Mouse (Mus musculus) spleen, postnatal 36 days (tissue): ENCODE results near the gene Rps2.
A peak's percentile ranks its signal among the peaks of the same experiment; 100 is the strongest.
"Not testable (repeated sequence)": the region's sequence is repeated elsewhere in the genome, so short reads cannot be mapped to it uniquely, and the experiment has no call there.

Source experiments
- DNase-seq, 2 experiments: peaks; one replicate each; pipeline ENCODE4 v3.0.0; 2022; ENCODE audit warnings: low spot score in 2 of 2, mixed read lengths in 1 of 2

Gene Rps2

DNA sequence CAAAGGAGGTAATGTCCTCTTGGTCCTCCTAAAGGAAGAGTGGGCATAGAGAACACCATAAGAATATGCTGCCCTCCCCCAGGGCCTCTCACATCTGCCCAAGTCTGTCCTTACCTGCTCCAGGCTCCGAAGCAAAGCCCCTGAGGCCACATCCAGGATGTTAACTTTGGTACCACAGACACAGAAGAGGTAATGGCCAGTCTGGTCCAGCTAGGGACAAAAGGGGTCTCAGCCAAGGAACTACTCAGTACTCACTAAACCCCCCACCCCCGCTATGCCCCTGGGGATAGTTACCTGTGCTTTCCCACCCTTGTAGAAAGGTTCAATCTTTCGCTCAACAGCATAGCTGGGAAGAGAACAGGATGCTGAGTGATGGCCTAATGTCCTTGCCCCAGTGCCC lies 12.1 kb upstream of the Rps2 start:
- no peak for DNase-seq

- peak; percentile 86 to 88 for DNase-seq
Measured at GRCm38 (mm10) chr17:24706982-24707800, 10.7 kb upstream of the Rps2 start, which contains the start of gene Tbl3. Gene Tbl3, minus strand, starts transcription at chr17:24707660.

GRCm38 (mm10) chr17:24707801-24708425 lies 10.0 kb upstream of the Rps2 start:
- DNase-seq: no peak

DNA sequence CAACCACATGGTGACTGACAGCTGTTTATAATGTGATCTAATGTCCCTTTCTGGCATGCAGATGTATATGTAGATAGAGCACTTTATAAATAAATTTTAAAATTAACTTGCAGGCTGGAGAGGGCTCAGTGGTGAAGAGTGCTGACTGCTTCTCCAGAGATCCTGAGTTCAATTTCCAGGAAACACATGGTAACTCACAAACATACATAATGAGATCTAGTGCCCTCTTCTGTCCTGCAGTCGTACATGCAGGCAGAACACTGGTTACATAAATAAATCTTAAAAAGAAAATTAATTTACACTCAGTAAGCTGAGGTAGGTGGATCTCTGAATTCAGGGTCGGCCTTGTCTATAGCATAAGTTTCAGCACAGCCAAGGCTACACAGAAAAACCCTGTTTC lies 9.3 kb upstream of the Rps2 start:
- DNase-seq: no peak

DNA sequence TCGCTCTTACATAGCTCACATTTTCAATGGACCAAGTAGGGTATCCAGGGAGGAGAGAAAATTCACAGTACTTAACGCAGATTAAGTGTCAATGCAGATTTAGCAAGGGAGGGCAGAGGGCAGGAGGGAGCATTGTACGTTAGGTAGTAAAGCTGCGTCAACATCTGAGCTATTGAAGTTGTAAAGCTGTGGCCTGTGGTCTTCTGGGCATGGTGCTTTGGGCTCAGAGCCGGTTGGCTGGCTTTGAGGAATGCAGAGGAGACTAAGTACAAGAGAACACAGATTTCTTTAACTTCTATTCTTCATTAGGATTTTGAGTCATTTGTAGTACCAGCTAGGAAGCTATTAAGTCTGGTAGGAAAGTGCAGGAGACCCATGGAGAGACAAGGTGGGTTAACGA lies 2.4 kb upstream of the Rps2 start:
- no peak for DNase-seq

DNA sequence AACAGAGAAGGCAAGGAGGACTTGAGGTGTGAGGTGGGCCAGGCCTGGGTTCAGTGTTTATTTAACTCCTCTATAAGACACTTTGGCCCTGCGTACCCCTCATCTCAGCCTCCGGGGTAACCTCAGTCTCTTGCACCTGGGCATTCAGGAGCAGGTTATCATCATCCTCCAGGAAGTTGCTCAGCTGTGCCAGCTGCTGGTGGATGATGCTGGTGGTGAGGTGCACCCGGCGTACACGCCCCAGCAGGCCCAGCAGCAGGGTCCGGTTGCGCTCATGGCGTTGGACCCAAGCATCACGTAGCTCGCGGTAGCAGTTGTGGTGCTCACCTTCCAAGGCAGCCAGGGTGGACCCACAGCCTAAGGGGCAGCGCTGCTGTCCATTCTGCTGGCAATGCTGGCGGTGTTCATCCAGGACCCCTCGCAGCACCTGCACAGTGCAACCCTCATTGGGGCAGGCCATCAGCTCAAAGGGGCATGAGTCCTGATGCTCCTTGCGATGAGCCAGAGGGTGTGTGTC lies 1.7 kb upstream of the Rps2 start:
- DNase-seq: no peak

GRCm38 (mm10) chr17:24718938-24719337 lies 1.0 kb downstream of the Rps2 start:
- not testable (repeated sequence) for DNase-seq

- DNase-seq: peak; percentile 98
Measured at GRCm38 (mm10) chr17:24719494-24720222, 1.7 kb downstream of the Rps2 start.

DNA sequence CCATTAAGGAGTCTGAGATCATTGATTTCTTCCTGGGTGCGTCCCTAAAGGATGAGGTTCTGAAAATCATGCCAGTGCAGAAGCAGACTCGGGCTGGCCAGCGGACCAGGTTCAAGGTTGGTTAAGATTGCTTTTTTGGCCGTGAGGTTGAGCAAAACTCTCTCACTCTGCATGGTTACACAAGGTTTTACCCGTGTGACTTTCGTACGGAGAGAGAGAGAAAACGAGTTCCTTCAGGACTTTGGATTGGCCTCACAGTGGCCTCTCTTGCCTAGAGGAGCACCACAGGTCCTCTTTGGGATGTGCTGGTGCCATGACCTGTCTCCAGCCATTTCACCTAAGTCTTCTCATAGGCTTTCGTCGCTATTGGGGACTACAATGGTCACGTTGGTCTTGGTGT lies 2.7 kb downstream of the Rps2 start:
- not testable (repeated sequence) for DNase-seq

GRCm38 (mm10) chr17:24721383-24721955 lies 3.6 kb downstream of the Rps2 start:
- DNase-seq: not testable (repeated sequence)

DNA sequence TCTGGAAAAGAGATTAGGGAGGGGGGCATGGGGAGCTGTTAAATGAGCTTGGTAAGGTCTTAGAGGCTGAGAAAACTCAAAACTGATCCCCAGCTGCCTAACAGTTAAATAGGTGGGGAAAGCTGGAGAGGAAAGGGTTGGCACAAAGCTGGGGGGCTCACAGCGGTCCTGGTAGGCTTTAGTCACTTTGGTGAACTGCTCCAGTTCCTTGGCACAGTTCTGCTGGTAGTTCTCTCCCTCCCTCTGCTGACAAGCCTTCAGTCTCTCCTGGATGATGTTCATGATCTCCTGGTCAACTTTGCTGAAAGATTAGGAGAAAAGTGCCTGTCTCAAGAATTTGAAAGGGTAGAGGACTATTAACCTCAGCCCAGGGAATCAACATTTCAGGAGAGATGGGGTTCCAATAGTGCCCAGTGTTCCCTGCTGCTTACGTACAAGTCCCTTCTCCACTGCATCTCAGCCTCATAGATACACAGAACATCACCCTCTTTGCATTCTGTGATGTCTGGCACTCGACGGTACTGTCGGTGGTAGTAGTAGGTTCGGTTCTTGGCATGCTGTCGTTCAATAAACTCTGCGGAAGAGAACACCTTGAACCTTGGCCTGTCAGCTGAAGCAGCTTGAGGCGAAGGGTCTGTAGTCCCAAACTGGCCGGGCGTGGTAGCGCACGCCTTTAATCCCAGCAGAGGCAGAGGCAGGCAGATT lies 4.5 kb downstream of the Rps2 start:
- DNase-seq: no peak

- DNase-seq: no peak
Measured at GRCm38 (mm10) chr17:24723122-24723880, 5.4 kb downstream of the Rps2 start.

GRCm38 (mm10) chr17:24723881-24724180 lies 5.9 kb downstream of the Rps2 start:
- DNase-seq: peak; percentile 19 to 50

DNA sequence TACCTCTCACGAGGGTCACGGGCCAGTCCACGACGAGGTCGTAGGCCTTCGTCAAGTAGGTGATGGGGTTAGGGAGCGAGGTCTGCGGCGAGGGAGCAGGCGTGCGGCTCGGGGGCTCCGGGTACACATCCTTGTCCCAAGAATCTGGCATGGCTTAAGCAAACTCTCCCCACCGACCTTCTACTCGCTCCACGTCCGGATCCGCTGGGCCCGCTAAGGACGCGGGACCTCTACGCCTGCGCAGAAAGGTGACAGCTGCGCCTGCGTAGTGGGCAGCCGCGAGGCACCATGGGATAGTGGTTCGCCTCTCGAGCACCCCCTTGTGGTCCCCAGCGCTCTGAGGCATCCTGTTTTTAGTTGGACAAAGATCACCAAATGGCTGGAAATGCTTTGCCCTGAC lies 6.3 kb downstream of the Rps2 start, which contains the start of gene Ndufb10:
Ndufb10 (minus strand) TSS at position 295 of the 400 bp plus-strand sequence.
- DNase-seq: peak; percentile 92 to 94

GRCm38 (mm10) chr17:24725637-24726390 lies 7.9 kb downstream of the Rps2 start:
- DNase-seq: no peak

DNA sequence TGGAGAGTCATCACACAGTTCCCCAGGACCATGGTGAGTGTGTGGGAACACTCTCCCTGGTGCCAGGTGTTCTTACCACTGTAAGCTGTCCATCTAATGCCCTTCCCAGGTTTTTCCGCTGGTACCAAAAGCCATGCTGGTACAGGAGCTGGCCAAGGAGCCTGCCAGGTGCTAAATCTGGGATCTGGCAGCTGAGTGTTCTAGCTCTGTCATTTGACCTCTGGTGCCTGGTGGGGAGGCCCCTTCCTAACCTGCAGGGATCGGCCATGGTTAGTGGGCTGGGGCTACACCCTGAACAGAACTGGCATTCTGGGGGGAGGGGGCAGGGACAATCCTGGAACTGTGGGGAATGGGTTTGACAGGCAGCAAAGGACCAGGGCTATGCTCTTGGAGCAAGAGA lies 9.7 kb downstream of the Rps2 start, which contains the start of gene Rpl3l:
Rpl3l (plus strand) TSS at position 203 of the 400 bp plus-strand sequence.
- DNase-seq: no peak

GRCm38 (mm10) chr17:24728184-24728583 lies 10.3 kb downstream of the Rps2 start:
- DNase-seq: no peak

- no peak for DNase-seq
Measured at GRCm38 (mm10) chr17:24729067-24729466, 11.2 kb downstream of the Rps2 start.

DNA sequence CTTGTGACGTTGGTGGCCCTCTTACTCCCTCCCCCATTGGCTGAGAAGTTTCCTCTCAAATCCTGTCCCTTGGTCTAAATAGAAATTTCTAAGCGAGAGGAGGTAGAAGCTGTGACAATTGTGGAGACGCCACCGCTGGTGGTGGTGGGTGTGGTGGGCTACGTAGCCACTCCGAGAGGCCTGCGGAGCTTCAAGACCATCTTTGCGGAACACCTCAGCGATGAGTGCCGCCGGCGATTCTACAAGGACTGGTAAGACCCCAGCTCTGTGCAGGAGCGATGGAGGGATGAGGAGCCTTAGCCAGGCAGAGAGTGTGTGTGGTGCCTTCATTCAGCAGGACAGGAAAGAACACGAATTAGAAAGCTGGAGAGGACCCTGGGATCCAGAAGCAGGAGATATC lies 12.9 kb downstream of the Rps2 start:
- no peak for DNase-seq
